Mouse (Mus musculus): ENCODE measurements around the gene Copz2. TPM values are rescaled to one million over a fixed set of nuclear protein-coding genes. Genes with fewer than 3 reads are reported as not detected.
A peak's percentile ranks its signal among the peaks of the same experiment; 100 is the strongest.

Copz2 gene
- polyA plus RNA-seq, 1 experiment from 2014 or later = 13.8 TPM

DNA sequence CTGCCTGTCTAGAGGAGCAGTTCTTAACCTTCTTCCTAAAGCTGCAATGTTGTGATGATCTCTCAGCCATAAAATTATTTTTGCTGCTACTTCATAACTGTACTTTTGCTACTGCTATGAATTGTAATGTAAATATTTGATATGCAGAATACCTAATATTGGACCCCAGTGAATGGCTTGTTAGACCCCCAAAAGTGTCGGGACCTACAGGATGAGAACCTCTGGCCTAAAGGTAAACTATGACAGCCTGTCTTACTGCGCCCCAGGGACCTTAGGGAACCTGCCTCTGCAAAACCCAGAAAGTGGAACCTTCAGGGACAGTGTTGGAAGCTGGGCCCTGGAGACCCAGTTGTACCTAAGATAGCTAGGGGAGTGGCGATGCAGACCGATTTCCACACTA lies 25.6 kb downstream of the Copz2 start:
- H3K4me1 ChIP-seq = peaks cover 79% of the 10 kb centered on the region
- peak overlapping the region; percentile 58 for H3K4me2 ChIP-seq
- H3K27me3 ChIP-seq = no peaks in the 10 kb centered on the region
- WGBS = 6% methylated on average over 4 of the region's 4 CpGs
- H3K4me3 ChIP-seq = peak overlapping the region; percentile 23
- H3K9ac ChIP-seq = peak overlapping the region; percentile 63
- H3K9me3 ChIP-seq (replicated peaks) = no peaks in the 10 kb centered on the region
- H3K36me3 ChIP-seq (ENCODE audit: poor library complexity, severe bottlenecking) = no peaks in the 10 kb centered on the region
- peak overlapping the region; percentile 100 for H3K27ac ChIP-seq
- ATAC-seq = no peak

DNA sequence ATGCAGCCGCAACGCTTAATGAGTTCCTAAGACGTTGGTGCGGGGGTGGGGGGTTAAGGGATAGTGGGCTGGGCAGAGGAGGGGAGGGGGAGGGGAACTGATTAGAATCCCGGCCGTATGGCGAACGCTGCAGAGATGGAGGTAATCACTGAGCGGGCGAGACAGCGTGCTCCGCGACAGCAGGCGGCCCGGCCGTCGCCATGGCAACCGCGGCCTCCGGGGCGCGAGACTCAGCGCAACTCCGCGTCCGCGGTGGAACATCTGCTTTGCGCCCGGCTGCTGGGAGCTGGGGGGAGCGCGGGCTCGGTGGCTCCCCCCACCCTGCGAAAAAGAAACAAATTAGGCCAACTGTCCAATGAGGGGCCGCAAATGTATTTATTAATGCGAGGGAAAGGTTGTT lies 26.1 kb downstream of the Copz2 start:
- H3K4me3 ChIP-seq = peak overlapping the region; percentile 23
- H3K27ac ChIP-seq = peak overlapping the region; percentile 100
- H3K9ac ChIP-seq = peak overlapping the region; percentile 54; the same call in 1 of the 2 replicates
- no peaks in the 10 kb centered on the region for H3K9me3 ChIP-seq (replicated peaks)
- WGBS = under 1% methylated on average over 35 of the region's 35 CpGs
- peak overlapping the region; percentile 58 for H3K4me2 ChIP-seq
- H3K36me3 ChIP-seq (ENCODE audit: poor library complexity, severe bottlenecking) = no peaks in the 10 kb centered on the region
- peaks cover 80% of the 10 kb centered on the region for H3K4me1 ChIP-seq
- ATAC-seq = peak; percentile 89
- no peaks in the 10 kb centered on the region for H3K27me3 ChIP-seq

DNA sequence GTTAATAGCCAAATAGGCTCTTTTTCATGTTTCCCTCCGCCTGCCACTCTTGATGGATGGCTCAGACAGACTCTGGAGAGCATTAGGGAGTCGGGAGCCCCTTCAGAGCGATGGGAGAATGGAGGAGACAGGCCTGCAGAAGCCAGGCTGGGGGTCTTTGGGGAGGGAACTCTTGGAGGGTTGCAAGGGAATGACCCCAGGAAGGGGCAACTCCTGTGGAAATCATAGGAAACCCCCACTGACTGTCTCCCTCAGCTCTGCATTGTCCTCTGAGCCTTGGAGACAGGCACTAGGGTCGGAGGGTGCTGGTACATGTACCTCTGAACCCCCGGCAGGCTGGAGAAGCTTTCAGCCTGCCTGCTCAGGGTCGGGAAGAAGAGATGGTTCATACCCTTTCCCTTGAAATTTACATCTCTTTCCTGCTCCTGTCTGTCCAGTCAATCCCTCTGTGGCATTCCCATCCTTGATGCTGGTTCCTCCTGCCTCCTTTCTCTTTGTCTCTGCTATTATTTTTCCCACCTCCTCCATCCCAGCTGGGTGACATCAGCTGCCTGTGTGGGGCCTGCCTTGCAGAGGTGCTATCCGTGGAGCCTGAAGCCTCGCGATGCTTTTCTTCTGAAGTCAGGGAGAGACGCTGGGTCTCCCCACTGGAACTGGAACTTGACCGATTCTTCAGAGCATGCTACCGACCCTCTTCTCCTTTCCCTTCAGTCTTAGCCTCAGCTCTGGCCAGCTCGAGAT lies 26.8 kb downstream of the Copz2 start:
- H3K9me3 ChIP-seq (replicated peaks) = no peaks in the 10 kb centered on the region
- H3K4me2 ChIP-seq = peak overlapping the region; percentile 58
- H3K36me3 ChIP-seq (ENCODE audit: poor library complexity, severe bottlenecking) = no peaks in the 10 kb centered on the region
- H3K4me1 ChIP-seq = peaks cover 78% of the 10 kb centered on the region
- H3K27me3 ChIP-seq = no peaks in the 10 kb centered on the region
- peak; percentile 82 for ATAC-seq
- H3K9ac ChIP-seq = peak overlapping the region; percentile 63
- peak overlapping the region; percentile 100 for H3K27ac ChIP-seq
- 2% methylated on average over 13 of the region's 13 CpGs for WGBS
- H3K4me3 ChIP-seq = peak overlapping the region; percentile 16

DNA sequence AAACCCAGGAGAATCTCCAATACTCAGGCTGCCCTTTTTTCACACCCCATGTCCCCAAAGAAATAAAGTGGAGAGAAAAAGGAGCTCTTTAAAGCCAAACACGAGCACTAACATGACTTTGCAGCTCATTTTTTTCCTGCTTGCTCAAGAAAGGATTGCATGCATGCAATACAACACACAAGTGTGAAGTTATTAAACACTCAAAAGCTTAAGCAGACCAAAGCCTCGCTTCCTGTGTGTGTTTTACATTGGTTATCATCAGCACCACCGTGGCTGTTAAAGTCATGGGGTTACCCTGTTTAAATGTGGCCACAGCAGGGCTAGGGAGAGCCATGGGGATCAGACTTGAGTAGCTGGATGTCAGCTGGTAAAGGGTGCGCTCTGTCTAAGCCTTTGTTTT lies 27.4 kb downstream of the Copz2 start:
- peaks cover 75% of the 10 kb centered on the region for H3K4me1 ChIP-seq
- H3K4me3 ChIP-seq = no peak overlapping the region
- 36% methylated on average over 4 of the region's 4 CpGs for WGBS
- H3K4me2 ChIP-seq = peak overlapping the region; percentile 58
- no peaks in the 10 kb centered on the region for H3K27me3 ChIP-seq
- no peaks in the 10 kb centered on the region for H3K9me3 ChIP-seq (replicated peaks)
- H3K9ac ChIP-seq = peak overlapping the region; percentile 63
- no peak for ATAC-seq
- no peaks in the 10 kb centered on the region for H3K36me3 ChIP-seq (ENCODE audit: poor library complexity, severe bottlenecking)
- H3K27ac ChIP-seq = peak overlapping the region; percentile 100

DNA sequence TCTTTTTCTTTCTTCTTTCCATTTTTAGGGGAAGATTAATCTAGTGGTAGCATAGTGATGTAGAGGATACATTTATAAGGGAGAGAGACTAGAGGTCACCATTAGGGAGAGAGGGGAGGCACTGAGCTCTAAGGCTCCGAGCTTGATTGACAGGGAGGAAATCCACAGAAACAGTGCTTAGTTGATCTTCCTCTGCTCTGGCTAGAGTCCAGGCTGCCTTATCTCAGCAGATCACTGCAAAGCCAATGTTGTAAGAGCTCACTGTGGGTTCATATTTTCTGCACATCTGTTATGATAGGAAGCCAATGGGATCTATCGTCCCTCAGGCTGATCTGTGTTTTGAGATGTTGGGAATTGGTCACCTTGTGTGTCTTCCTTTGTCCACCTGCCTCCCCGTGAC lies 29.0 kb downstream of the Copz2 start:
- no peak for ATAC-seq
- no peak overlapping the region for H3K4me3 ChIP-seq
- no peak overlapping the region for H3K9ac ChIP-seq
- no peaks in the 10 kb centered on the region for H3K27me3 ChIP-seq
- H3K4me2 ChIP-seq = no peak overlapping the region
- WGBS = 38% methylated on average over 3 of the region's 3 CpGs
- H3K9me3 ChIP-seq (replicated peaks) = no peaks in the 10 kb centered on the region
- peaks cover 58% of the 10 kb centered on the region for H3K4me1 ChIP-seq
- H3K27ac ChIP-seq = peak overlapping the region; percentile 100
- H3K36me3 ChIP-seq (ENCODE audit: poor library complexity, severe bottlenecking) = no peaks in the 10 kb centered on the region

DNA sequence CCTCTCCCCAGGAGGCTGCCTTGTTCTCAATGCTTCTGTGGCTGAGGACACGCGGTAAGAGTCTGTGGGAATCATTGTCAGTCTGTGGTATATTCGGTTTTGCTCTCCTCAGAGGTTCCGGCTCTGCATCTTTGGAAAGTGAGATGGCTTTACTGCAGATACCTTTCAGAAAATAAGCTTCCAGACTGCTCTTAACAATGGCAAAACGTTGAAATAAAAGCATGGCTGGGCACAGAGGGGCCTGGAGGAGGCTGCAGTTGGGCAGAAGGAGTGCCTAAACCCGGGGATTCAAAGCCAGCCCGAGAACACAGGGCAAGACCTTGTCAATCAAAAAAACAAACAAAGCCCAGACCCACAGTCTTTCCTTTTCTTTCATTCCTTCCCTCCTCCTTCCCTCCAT lies 29.7 kb downstream of the Copz2 start:
- H3K27ac ChIP-seq = peak overlapping the region; percentile 100
- WGBS = 6% methylated on average over 7 of the region's 7 CpGs
- peaks cover 58% of the 10 kb centered on the region for H3K4me1 ChIP-seq
- ATAC-seq = no peak
- H3K9ac ChIP-seq = peak overlapping the region; percentile 13; the same call in 1 of the 2 replicates
- no peaks in the 10 kb centered on the region for H3K9me3 ChIP-seq (replicated peaks)
- H3K4me2 ChIP-seq = no peak overlapping the region; the same call in 1 of the 2 replicates
- no peak overlapping the region for H3K4me3 ChIP-seq
- H3K27me3 ChIP-seq = no peaks in the 10 kb centered on the region
- no peaks in the 10 kb centered on the region for H3K36me3 ChIP-seq (ENCODE audit: poor library complexity, severe bottlenecking)

DNA sequence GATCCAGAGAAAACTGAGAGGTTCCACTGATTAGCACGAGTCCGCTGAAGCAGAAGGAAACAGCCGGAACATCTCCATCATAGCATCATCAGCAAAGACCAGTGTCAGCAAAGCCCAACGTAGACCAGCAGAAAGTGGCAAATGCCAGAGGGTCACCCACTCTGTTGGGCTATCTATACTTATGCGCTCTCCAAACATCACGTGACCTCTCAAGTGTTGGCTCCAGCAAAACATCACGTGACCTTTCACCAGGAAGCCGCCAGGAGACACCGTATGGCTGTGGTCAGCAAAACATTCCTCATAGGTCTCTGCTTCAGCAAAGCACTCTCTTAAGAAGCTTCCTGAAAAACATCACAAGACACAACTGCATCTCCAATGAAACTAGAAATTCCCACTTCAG lies 30.6 kb downstream of the Copz2 start:
- H3K9me3 ChIP-seq (replicated peaks) = no peaks in the 10 kb centered on the region
- H3K27ac ChIP-seq = peak overlapping the region; percentile 48; the same call in 1 of the 2 replicates
- no peak overlapping the region for H3K9ac ChIP-seq
- H3K27me3 ChIP-seq = no peaks in the 10 kb centered on the region
- no peak overlapping the region for H3K4me2 ChIP-seq
- no peak overlapping the region for H3K4me3 ChIP-seq
- peaks cover 58% of the 10 kb centered on the region for H3K4me1 ChIP-seq
- no peak for ATAC-seq
- H3K36me3 ChIP-seq (ENCODE audit: poor library complexity, severe bottlenecking) = no peaks in the 10 kb centered on the region
- 97% methylated on average over 9 of the region's 9 CpGs for WGBS

DNA sequence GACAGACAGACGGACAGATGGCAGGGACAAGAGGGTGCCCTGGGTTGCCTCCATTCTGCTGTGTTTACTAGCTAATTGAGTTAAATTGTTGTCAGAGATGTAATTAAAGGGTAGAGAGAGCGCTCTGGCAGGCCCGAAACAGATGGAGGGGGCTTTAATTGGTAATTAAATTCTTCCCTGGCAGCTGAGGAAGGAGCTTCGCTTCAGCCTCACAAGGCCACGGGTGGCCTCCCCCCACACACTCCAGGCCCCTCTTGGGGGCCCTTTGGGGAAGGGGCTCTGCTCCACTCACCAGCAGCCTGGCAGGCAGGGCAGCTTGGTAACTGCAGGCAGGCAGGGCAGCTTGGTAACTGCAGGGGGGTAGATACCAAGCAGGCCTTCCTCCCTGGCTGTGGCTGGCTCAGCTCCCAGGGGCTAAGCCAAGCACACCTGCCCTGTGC lies 36.3 kb downstream of the Copz2 start:
- no peak overlapping the region for H3K4me3 ChIP-seq
- H3K9me3 ChIP-seq (replicated peaks) = no peaks in the 10 kb centered on the region
- H3K9ac ChIP-seq = peak overlapping the region; percentile 52
- peak overlapping the region; percentile 96 for H3K27ac ChIP-seq
- H3K4me1 ChIP-seq = peaks cover 46% of the 10 kb centered on the region
- H3K27me3 ChIP-seq = no peaks in the 10 kb centered on the region
- WGBS = 6% methylated on average over 5 of the region's 5 CpGs
- no peaks in the 10 kb centered on the region for H3K36me3 ChIP-seq (ENCODE audit: poor library complexity, severe bottlenecking)
- peak; percentile 96 for ATAC-seq
- H3K4me2 ChIP-seq = peak overlapping the region; percentile 35

DNA sequence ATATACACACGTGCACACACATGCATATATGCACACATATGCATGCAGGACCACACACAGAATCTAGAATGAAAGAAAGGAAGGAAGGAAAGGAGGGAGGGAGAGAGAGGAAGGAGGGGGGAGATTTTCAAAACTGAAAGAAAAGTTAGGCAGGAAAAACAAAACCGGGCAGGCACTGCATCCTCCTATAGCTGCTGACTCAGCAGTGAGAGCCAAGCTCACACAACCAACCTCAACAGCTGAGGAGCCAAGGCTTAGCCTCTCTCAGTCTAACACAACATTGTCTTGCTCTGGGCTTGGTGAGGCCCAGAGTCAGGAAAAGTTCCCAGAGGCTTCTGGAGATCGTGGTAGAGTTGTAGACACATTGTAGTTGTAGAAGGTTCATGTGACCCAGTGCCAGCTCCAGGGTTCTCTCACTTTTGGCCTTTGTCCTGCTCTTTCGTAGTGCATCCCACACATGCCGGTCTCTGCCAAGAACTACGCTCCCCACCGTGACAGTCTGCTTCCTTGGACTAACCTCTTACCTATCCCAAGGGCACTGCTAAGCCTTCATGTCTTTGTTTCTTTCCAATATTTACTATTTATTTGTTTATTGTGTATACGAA lies 37.4 kb downstream of the Copz2 start:
- Histone ChIP-seq H3K36me3 (ENCODE audit: poor library complexity, severe bottlenecking) (no peaks in the 10 kb centered on the region), H3K9ac (peak overlapping the region; percentile 23; the same call in 1 of the 2 replicates), H3K9me3 (replicated peaks) (no peaks in the 10 kb centered on the region), H3K4me3 (no peak overlapping the region), H3K27ac (peak overlapping the region; percentile 96), H3K4me1 (peaks cover 52% of the 10 kb centered on the region), H3K27me3 (no peaks in the 10 kb centered on the region), H3K4me2 (no peak overlapping the region)
- no peak for ATAC-seq
- WGBS = 76% methylated on average over 8 of the region's 8 CpGs

DNA sequence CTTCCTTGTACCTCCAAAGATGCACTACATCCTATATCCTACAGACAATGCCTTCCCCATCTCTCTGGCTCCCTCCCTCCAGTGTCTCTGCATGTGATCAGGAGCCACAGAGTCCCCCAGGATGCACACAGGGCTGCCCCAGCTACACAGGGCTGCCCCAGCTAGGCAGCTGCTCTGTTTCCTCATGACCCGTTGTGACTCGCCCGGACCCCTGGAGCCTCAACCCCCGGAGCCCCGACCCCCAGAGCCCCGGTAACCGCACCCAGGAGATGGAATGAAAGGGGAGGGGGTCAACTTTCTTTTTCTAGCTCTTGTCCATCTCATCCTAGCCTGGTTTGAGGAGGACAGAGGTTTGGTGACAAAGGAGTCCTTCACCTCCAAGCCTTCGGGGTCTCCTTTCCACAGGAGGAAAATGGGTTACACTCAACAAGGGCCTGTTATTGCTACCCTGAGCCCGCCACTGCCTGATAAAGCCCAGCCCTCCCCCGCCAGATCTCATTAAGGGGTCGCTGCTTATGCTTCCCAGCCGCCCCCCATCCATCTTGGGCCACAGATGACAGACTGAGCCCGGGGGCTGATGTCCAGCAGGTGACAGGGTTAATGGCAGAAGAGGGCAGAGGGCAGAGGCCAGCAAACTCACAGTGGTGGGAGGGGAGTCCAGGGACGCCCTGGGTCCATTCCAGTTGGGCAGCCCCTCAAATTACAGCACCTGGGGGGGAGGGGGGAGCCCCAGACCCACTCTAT lies 42.3 kb downstream of the Copz2 start:
- no peak overlapping the region for H3K27ac ChIP-seq

DNA sequence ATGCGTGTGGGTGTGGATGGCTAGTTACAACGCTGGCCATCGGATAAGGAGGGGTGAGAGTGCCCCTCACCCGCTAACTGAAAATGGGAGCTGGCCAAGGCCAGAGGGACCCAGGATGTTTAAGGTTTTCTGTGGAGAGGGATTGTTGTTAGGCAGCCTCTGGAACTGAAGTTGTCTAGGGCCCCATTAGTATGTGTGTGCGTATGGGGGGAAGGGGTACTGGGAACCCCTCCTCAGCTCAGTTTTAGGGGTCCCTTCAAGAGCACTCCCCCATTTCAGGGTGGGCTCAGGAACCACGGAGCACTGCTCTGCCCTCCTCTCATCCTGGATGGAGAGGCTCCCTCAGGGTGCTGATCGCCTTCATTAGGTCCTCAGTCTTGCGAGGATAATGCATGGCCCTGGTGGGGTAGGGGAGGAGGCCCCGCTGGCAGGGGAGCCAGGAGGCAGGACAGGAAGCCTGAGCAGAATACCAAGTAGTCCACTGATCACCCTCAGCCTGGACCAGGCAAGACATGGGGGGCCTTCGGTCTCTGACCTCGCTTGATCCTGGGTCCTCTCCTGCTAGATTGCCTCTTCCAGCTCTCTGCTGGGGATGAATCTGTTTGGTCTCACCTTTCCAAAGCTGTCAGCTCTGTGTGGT lies 43.7 kb downstream of the Copz2 start:
- H3K9me3 ChIP-seq (replicated peaks) = peaks cover 5% of the 10 kb centered on the region
- ATAC-seq = peak; percentile 78; the same call in 1 of the 2 replicates
- H3K27me3 ChIP-seq = no peaks in the 10 kb centered on the region
- no peak overlapping the region for H3K4me2 ChIP-seq
- peak overlapping the region; percentile 46 for H3K9ac ChIP-seq
- H3K27ac ChIP-seq = peak overlapping the region; percentile 81
- H3K36me3 ChIP-seq (ENCODE audit: poor library complexity, severe bottlenecking) = no peaks in the 10 kb centered on the region
- no peak overlapping the region for H3K4me3 ChIP-seq
- WGBS = 41% methylated on average over 11 of the region's 11 CpGs
- H3K4me1 ChIP-seq = peaks cover 54% of the 10 kb centered on the region

More for the DNA sequence above, 42.3 kb downstream of the Copz2 start:
- peaks cover 5% of the 10 kb centered on the region for H3K9me3 ChIP-seq (replicated peaks)
- peaks cover 46% of the 10 kb centered on the region for H3K4me1 ChIP-seq
- no peak overlapping the region for H3K4me3 ChIP-seq
- H3K4me2 ChIP-seq = no peak overlapping the region
- no peaks in the 10 kb centered on the region for H3K36me3 ChIP-seq (ENCODE audit: poor library complexity, severe bottlenecking)
- ATAC-seq = no peak
- H3K27me3 ChIP-seq = no peaks in the 10 kb centered on the region
- 68% methylated on average over 14 of the region's 14 CpGs for WGBS
- no peak overlapping the region for H3K9ac ChIP-seq
